Mouse (Mus musculus) ES-Bruce4 (cell line): ENCODE data around the gene Ppp4r2.

ENCODE experiments used
- CTCF ChIP-seq: IDR thresholded peaks from one replicate; pipeline ENCODE4 v1.8.1; 2011; ENCODE audit warnings: low read depth, low read length
- EP300 ChIP-seq: IDR thresholded peaks from 2 replicates; pipeline ENCODE4 v1.6.1; 2011; ENCODE audit warnings: low read depth, low read length; ENCODE audit not compliant: insufficient read depth

DNA sequence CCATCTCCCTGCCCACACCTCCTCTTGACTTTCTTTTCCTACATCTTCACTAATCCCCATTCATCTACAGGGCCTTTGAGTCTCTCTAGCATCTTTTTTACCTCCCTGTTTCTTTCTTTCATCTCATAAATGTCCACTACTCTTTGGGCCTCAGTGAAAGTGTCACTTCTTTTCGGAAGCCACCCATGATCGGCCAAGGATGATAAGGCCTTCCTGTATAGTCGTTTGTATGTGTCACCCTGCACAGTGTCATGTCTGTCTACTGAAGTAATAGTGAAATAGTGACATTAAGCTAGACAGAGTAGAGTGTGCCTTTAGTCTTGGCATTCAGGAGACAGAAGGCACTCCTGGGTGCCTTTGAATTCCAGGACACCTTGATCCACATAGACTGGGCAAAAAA is 21.7 kb upstream of the Ppp4r2 start:
- TF ChIP-seq EP300 = no peak
- TF ChIP-seq CTCF = no peak
